ENCODE assay signal across 15 mouse cellular contexts in genomic region chr11:76734560-76734959, GRCm38 (mm10). TPM values are rescaled to one million over a fixed set of nuclear protein-coding genes. Genes with fewer than 3 reads are reported as not detected.
DNase-seq lines count a peak whose midpoint lies in the region; ATAC-seq lines count a peak whose summit lies in the region.
"Had no signal": no experiment of that assay in that cellular context is flagged by ENCODE, and none has a peak within 500 bp of the region (broad histone marks: within the 10 kb centered on the region; RNA-seq: fewer than 3 reads in every experiment).

No protein-coding gene starts in this region.

- 48% methylated on average over 3 of the region's 3 CpGs for WGBS in hindbrain, embryonic 11.5 days
- WGBS in hindbrain, embryonic 16.5 days, result 40% methylated on average over 3 of the region's 3 CpGs

- peak; percentile 27 for DNase-seq in hindbrain, embryonic 11.5 days (ENCODE audit: low spot score)
- peak; percentile 11 for DNase-seq in 3T3-L1 (ENCODE audit: low read depth, low spot score)
- DNase-seq in CD8-positive naive resting alpha-beta T cell, adult 2 months (ENCODE audit: low read depth in 2 of 2, low spot score in 2 of 2), result peak; percentile 31 to 55
- DNase-seq in frontal cortex, postnatal 14 days (ENCODE audit: low spot score in 2 of 2), result no peak
- no peak for DNase-seq in neural tube, embryonic 10.5 days (ENCODE audit: extremely low spot score, low spot score)
- DNase-seq: gastrocnemius, postnatal 10 days; heart, postnatal 10 days; right cerebral cortex, postnatal 25 days had no signal

- H3K9ac ChIP-seq in hindbrain, embryonic 11.5 days (ENCODE audit: low read depth, low read length), result no peak overlapping the region
- no peak overlapping the region for H3K9ac ChIP-seq in hindbrain, embryonic 16.5 days (ENCODE audit: low read depth, low read length)
- H3K9ac ChIP-seq: kidney, embryonic 15.5 days; limb, embryonic 15.5 days had no signal

- H3K27ac ChIP-seq in hindbrain, embryonic 11.5 days (ENCODE audit: low read depth, low read length), result no peak overlapping the region
- no peak overlapping the region for H3K27ac ChIP-seq in hindbrain, embryonic 16.5 days (ENCODE audit: low read depth, low read length)
- H3K27ac ChIP-seq: kidney, embryonic 15.5 days; limb, embryonic 15.5 days had no signal

- no peak overlapping the region for H3K4me3 ChIP-seq in hindbrain, embryonic 11.5 days (ENCODE audit: low read depth, low read length)
- no peak overlapping the region for H3K4me3 ChIP-seq in hindbrain, embryonic 16.5 days (ENCODE audit: low read length)
- H3K4me3 ChIP-seq: kidney, embryonic 15.5 days; limb, embryonic 15.5 days had no signal

- no peaks in the 10 kb centered on the region for H3K4me1 ChIP-seq in hindbrain, embryonic 11.5 days (replicated peaks; ENCODE audit: control insufficient read depth, insufficient read depth, low read length)
- no peaks in the 10 kb centered on the region for H3K4me1 ChIP-seq in hindbrain, embryonic 16.5 days (ENCODE audit: control insufficient read depth, insufficient read depth, low read depth, low read length)
- H3K4me1 ChIP-seq: kidney, embryonic 15.5 days; limb, embryonic 15.5 days had no signal

- H3K9me3 ChIP-seq in hindbrain, embryonic 11.5 days (ENCODE audit: control insufficient read depth, low read length), result no peaks in the 10 kb centered on the region
- H3K9me3 ChIP-seq in hindbrain, embryonic 16.5 days (ENCODE audit: control insufficient read depth, low read length), result no peaks in the 10 kb centered on the region
- H3K9me3 ChIP-seq: kidney, embryonic 15.5 days; limb, embryonic 15.5 days had no signal

- H3K4me2 ChIP-seq in hindbrain, embryonic 11.5 days (replicated peaks; ENCODE audit: low read depth, low read length), result no peak overlapping the region
- H3K4me2 ChIP-seq in hindbrain, embryonic 16.5 days (ENCODE audit: low read length), result no peak overlapping the region
- H3K4me2 ChIP-seq: kidney, embryonic 15.5 days; limb, embryonic 15.5 days had no signal

- no peak for ATAC-seq in hindbrain, embryonic 11.5 days (ENCODE audit: low FRiP score)
- ATAC-seq in hindbrain, embryonic 16.5 days, result no peak
- ATAC-seq in inflammation-experienced regulatory T-cells, adult 6 months, result peak; percentile 92
- ATAC-seq in megakaryocyte progenitor cell, adult 5-6 weeks (replicated peaks; ENCODE audit: poor library complexity), result no peak

- no peaks in the 10 kb centered on the region; the same call in 1 of the 2 replicates for H3K36me3 ChIP-seq in hindbrain, embryonic 11.5 days (ENCODE audit: control insufficient read depth, insufficient read depth, low read length)
- peaks cover 15% of the 10 kb centered on the region for H3K36me3 ChIP-seq in hindbrain, embryonic 16.5 days (ENCODE audit: control insufficient read depth, insufficient read depth, low read length)

- no peaks in the 10 kb centered on the region for H3K27me3 ChIP-seq in hindbrain, embryonic 11.5 days (ENCODE audit: control insufficient read depth, insufficient read depth, low read length)
- H3K27me3 ChIP-seq in hindbrain, embryonic 16.5 days (replicated peaks; ENCODE audit: control insufficient read depth, insufficient read depth, low read length), result no peaks in the 10 kb centered on the region
- H3K27me3 ChIP-seq: kidney, embryonic 15.5 days; limb, embryonic 15.5 days; megakaryocyte, embryonic 14.5 days had no signal

RNA-seq across cellular contexts. Expression of gene Gosr1, which starts 28.8 kb away (rescaled TPM):
- polyA plus RNA-seq in hindbrain, embryonic 11.5 days (2014; fragmentation: Nextera tagmentation; extraction: Ambion mirVana), result 28.3 and 28.4 TPM in 2 replicates
- polyA plus RNA-seq in hindbrain, embryonic 16.5 days (2015; fragmentation: Nextera tagmentation; extraction: Ambion mirVana), result 25.5 and 25.9 TPM in 2 replicates
- polyA plus RNA-seq in inflammation-experienced regulatory T-cells, adult 6 months (2017; shearing (Covaris generic)), result 10 to 100 TPM; 41.5 to 52.6 (median 52.3) TPM
- total RNA-seq in megakaryocyte progenitor cell, adult 5-6 weeks (2015), result 19.4 and 27.4 TPM in 2 replicates
- total RNA-seq in megakaryocyte progenitor cell, adult 5-6 weeks (2017), result 65.4 and 71.6 TPM in 2 replicates

RNA-seq across cellular contexts. Expression of gene Trarg1, which starts 55.0 kb away (rescaled TPM):
- polyA plus RNA-seq in hindbrain, embryonic 11.5 days (2014; fragmentation: Nextera tagmentation; extraction: Ambion mirVana), result 0.14 TPM in 1 of 2 replicates, not detected in the other
- polyA plus RNA-seq in hindbrain, embryonic 16.5 days (2015; fragmentation: Nextera tagmentation; extraction: Ambion mirVana), result 1.6 and 1.9 TPM in 2 replicates
- polyA plus RNA-seq in inflammation-experienced regulatory T-cells, adult 6 months (2017; shearing (Covaris generic)), result under 1 TPM in 1 of 3 experiments, not detected in 2; 0.66 TPM
- not detected in 2 replicates for total RNA-seq in megakaryocyte progenitor cell, adult 5-6 weeks (2015)
- total RNA-seq in megakaryocyte progenitor cell, adult 5-6 weeks (2017), result not detected in 2 replicates
- total RNA-seq: ES-E14 had no signal

Comparison
In these comparisons a context has a peak if more than half of its experiments do, and no peak if none do; other contexts are left out.
1. DNase-seq: peak in hindbrain, embryonic 11.5 days (single experiment), 3T3-L1 (single experiment) and CD8-positive naive resting alpha-beta T cell, adult 2 months (2 of 2); none in frontal cortex, postnatal 14 days (0 of 2) and neural tube, embryonic 10.5 days (single experiment).